Mouse (Mus musculus) embryonic facial prominence, embryonic 14.5 days (tissue): ENCODE measurements around the gene C2cd5. TPM values are rescaled to one million over a fixed set of nuclear protein-coding genes. Genes with fewer than 3 reads are reported as not detected.

ENCODE experiments used
- ATAC-seq: fragments of 200-750 bp; cut with Nextera tagmentation; 2 replicates; pipeline ENCODE4 v1.8.0; 2017; ENCODE audit warnings: low read depth, moderate number of reproducible peaks, moderate TSS enrichment
- DNase-seq: peaks from one replicate; pipeline ENCODE4 v3.0.0-alpha.2; 2015; ENCODE audit warnings: low spot score
- H3K27ac ChIP-seq: fragments of 300-500 bp; sonication (generic); replicated peaks from 2 replicates; pipeline ENCODE4 v1.5.1; 2014; ENCODE audit warnings: low read depth, mild to moderate bottlenecking, low read length, moderate library complexity
- H3K27me3 ChIP-seq: fragments of 300-500 bp; sonication (generic); replicated peaks from 2 replicates; pipeline ENCODE4 v1.6.1; 2014; ENCODE audit warnings: low read length; ENCODE audit not compliant: control insufficient read depth, insufficient read depth
- H3K36me3 ChIP-seq: fragments of 300-500 bp; sonication (generic); 2 replicates; pipeline ENCODE4 v1.6.1; 2014; ENCODE audit warnings: low read length, mixed read lengths; ENCODE audit not compliant: control insufficient read depth, insufficient read depth
- H3K4me1 ChIP-seq: fragments of 300-500 bp; sonication (generic); 2 replicates; pipeline ENCODE4 v1.6.1; 2014; ENCODE audit warnings: antibody characterized with exemption, low read length; ENCODE audit not compliant: control insufficient read depth, insufficient read depth
- H3K4me2 ChIP-seq: fragments of 300-500 bp; sonication (generic); 2 replicates; pipeline ENCODE4 v1.6.1; 2014; ENCODE audit warnings: low read depth, mild to moderate bottlenecking, low read length, moderate library complexity, mixed read lengths
- H3K4me3 ChIP-seq: fragments of 300-500 bp; sonication (generic); 2 replicates; pipeline ENCODE4 v1.5.1; 2014; ENCODE audit warnings: low read depth, mild to moderate bottlenecking, low read length
- H3K9ac ChIP-seq: fragments of 300-500 bp; sonication (generic); 2 replicates; pipeline ENCODE4 v1.6.1; 2014; ENCODE audit warnings: low read depth, mild to moderate bottlenecking, low read length, moderate library complexity, mixed read lengths
- H3K9me3 ChIP-seq: fragments of 300-500 bp; sonication (generic); 2 replicates; pipeline ENCODE4 v1.6.1; 2016; ENCODE audit warnings: low read length; ENCODE audit not compliant: control insufficient read depth
- WGBS: fragments of 180-500 bp; shearing (Covaris S2); extraction: QIAGEN DNeasy Blood & Tissue Kit; methylation state at CpG from one replicate; pipeline ENCODE4 v1.1.7; 2014; 5-methylcytosine and 5-hydroxymethylcytosine counted together
- polyA plus RNA-seq: library from polyadenylated mRNA; unstranded; fragments of >200 nt; fragmentation: Nextera tagmentation; extraction: Ambion mirVana; gene quantifications from 2 replicates; pipeline ENCODE4 v1.2.1, GENCODE M21; 2014

Gene C2cd5
- polyA plus RNA-seq, 1 experiment from 2014 or later, result 19.1 TPM

GRCm38 (mm10) chr6:142993705-142994698, 105.9 kb downstream of the C2cd5 start:
- no peak overlapping the region for H3K4me3 ChIP-seq
- WGBS, result 19% methylated on average over 14 of the region's 14 CpGs
- H3K4me2 ChIP-seq, result 0 out of 2 replicates have a peak overlapping the region, but pooled peaks have one; percentile 8
- H3K9me3 ChIP-seq, result no peaks in the 10 kb centered on the region
- H3K4me1 ChIP-seq, result peaks cover 8% of the 10 kb centered on the region; the same call in 1 of the 2 replicates
- H3K9ac ChIP-seq, result no peak overlapping the region
- ATAC-seq, result peak; percentile 47
- no peaks in the 10 kb centered on the region for H3K27me3 ChIP-seq
- no peak overlapping the region; the same call in 1 of the 2 replicates for H3K27ac ChIP-seq
- DNase-seq, result peak; percentile 55
- H3K36me3 ChIP-seq, result no peaks in the 10 kb centered on the region

GRCm38 (mm10) chr6:142992971-142993370, 107.0 kb downstream of the C2cd5 start:
- no peak for DNase-seq
- Histone ChIP-seq H3K36me3 (no peaks in the 10 kb centered on the region), H3K9ac (no peak overlapping the region), H3K4me3 (no peak overlapping the region), H3K9me3 (no peaks in the 10 kb centered on the region), H3K4me2 (no peak overlapping the region), H3K27ac (no peak overlapping the region), H3K27me3 (no peaks in the 10 kb centered on the region), H3K4me1 (peaks cover 8% of the 10 kb centered on the region; the same call in 1 of the 2 replicates)
- no peak for ATAC-seq
- 49% methylated on average over 2 of the region's 2 CpGs for WGBS

- Histone ChIP-seq H3K4me3 (no peak overlapping the region), H3K9ac (no peak overlapping the region), H3K9me3 (no peaks in the 10 kb centered on the region), H3K4me2 (no peak overlapping the region), H3K27ac (no peak overlapping the region), H3K4me1 (peaks cover 8% of the 10 kb centered on the region; the same call in 1 of the 2 replicates), H3K27me3 (no peaks in the 10 kb centered on the region), H3K36me3 (no peaks in the 10 kb centered on the region)
- DNase-seq (no peak), ATAC-seq (no peak)
- 31% methylated on average over 7 of the region's 7 CpGs for WGBS
These were observed 107.8 kb downstream of the C2cd5 start for GRCm38 (mm10) chr6:142992099-142992498.

GRCm38 (mm10) chr6:142991391-142992059, 108.4 kb downstream of the C2cd5 start:
- no peaks in the 10 kb centered on the region for H3K36me3 ChIP-seq
- H3K27me3 ChIP-seq, result no peaks in the 10 kb centered on the region
- ATAC-seq (no peak), DNase-seq (no peak)
- H3K4me1 ChIP-seq, result peaks cover 8% of the 10 kb centered on the region; the same call in 1 of the 2 replicates
- WGBS, result 35% methylated on average over 7 of the region's 7 CpGs
- no peak overlapping the region for H3K4me2 ChIP-seq
- H3K9ac ChIP-seq, result no peak overlapping the region
- H3K27ac ChIP-seq, result no peak overlapping the region
- H3K4me3 ChIP-seq, result no peak overlapping the region
- H3K9me3 ChIP-seq, result no peaks in the 10 kb centered on the region

GRCm38 (mm10) chr6:142990516-142990915, 109.4 kb downstream of the C2cd5 start:
- H3K9me3 ChIP-seq, result no peaks in the 10 kb centered on the region
- ATAC-seq, result no peak
- no peak overlapping the region for H3K4me3 ChIP-seq
- no peak overlapping the region for H3K4me2 ChIP-seq
- H3K36me3 ChIP-seq, result no peaks in the 10 kb centered on the region
- DNase-seq, result no peak
- no peak overlapping the region for H3K9ac ChIP-seq
- 72% methylated on average over 9 of the region's 9 CpGs for WGBS
- H3K4me1 ChIP-seq, result peaks cover 8% of the 10 kb centered on the region; the same call in 1 of the 2 replicates
- no peak overlapping the region for H3K27ac ChIP-seq
- H3K27me3 ChIP-seq, result no peaks in the 10 kb centered on the region

DNA sequence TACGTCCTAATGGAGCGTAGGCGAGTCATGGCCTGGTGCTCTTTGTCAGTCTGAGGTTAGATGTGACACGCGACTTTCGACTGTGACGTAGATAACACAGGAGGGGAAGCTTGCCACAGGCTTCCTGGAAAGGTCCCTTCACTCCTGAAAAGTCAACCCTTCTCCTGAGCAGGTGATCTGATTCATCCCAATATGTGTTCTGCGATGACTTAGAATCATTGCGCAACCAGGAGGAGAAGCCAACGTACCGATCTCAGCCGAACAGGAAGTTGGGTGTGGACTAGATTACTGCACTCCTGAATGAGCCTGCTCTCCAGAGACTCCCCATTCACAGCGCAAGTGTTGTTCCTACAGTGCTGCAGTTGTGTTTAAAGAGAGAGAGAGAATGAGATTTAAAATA, 110.4 kb downstream of the C2cd5 start:
- Histone ChIP-seq H3K36me3 (no peaks in the 10 kb centered on the region), H3K9ac (no peak overlapping the region), H3K4me2 (no peak overlapping the region), H3K9me3 (no peaks in the 10 kb centered on the region), H3K4me1 (peaks cover 8% of the 10 kb centered on the region; the same call in 1 of the 2 replicates), H3K4me3 (no peak overlapping the region), H3K27me3 (no peaks in the 10 kb centered on the region), H3K27ac (no peak overlapping the region)
- WGBS, result 78% methylated on average over 13 of the region's 13 CpGs
- DNase-seq (no peak), ATAC-seq (no peak)

DNA sequence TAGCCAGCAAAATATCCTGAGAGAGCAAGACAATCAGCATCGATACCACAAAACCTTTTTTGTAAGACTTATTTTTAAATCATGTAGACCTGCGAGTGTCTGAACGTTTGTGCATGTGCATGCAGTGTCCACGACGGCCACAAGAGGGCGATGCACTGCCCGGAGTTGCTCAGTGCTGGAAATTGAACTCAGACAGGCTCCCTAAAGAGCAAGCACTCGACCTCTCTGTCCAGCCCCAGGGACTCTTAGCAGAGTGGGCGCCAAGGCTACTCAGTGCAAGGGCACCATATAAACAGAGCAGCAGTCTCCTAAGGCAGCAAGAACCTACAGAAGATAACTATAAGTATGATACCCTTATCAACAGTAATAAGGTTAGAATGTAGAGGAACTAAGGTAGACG, 111.2 kb downstream of the C2cd5 start:
- no peak overlapping the region for H3K4me3 ChIP-seq
- no peaks in the 10 kb centered on the region for H3K36me3 ChIP-seq
- peaks cover 5% of the 10 kb centered on the region; the same call in 1 of the 2 replicates for H3K4me1 ChIP-seq
- no peaks in the 10 kb centered on the region for H3K27me3 ChIP-seq
- H3K9me3 ChIP-seq, result no peaks in the 10 kb centered on the region
- DNase-seq (peak; percentile 19), ATAC-seq (0 out of 2 replicates have a peak, but pooled peaks have one; percentile 33)
- no peak overlapping the region for H3K4me2 ChIP-seq
- 28% methylated on average over 10 of the region's 10 CpGs for WGBS
- no peak overlapping the region for H3K27ac ChIP-seq
- no peak overlapping the region for H3K9ac ChIP-seq

GRCm38 (mm10) chr6:142988231-142988630, 111.7 kb downstream of the C2cd5 start:
- DNase-seq (no peak), ATAC-seq (no peak)
- no peaks in the 10 kb centered on the region for H3K36me3 ChIP-seq
- no peaks in the 10 kb centered on the region for H3K9me3 ChIP-seq
- no peak overlapping the region for H3K4me3 ChIP-seq
- no peak overlapping the region for H3K27ac ChIP-seq
- no peaks in the 10 kb centered on the region for H3K27me3 ChIP-seq
- H3K9ac ChIP-seq, result no peak overlapping the region
- H3K4me1 ChIP-seq, result 0 out of 2 replicates have a peak, but pooled peaks cover 2% of the 10 kb centered on the region
- no peak overlapping the region for H3K4me2 ChIP-seq
- WGBS, result 64% methylated on average over 6 of the region's 6 CpGs
